Mouse (Mus musculus): ENCODE results near the gene Stxbp6. TPM values are rescaled to one million over a fixed set of nuclear protein-coding genes. Genes with fewer than 3 reads are reported as not detected.

The Stxbp6 gene
- polyA plus RNA-seq, 1 experiment: not detected

GRCm38 (mm10) chr12:44886826-44887225, 187.7 kb downstream of the Stxbp6 start:
- H3K9me3 ChIP-seq (ENCODE audit: control insufficient read depth, low read length): no peaks in the 10 kb centered on the region
- H3K27me3 ChIP-seq (ENCODE audit: control insufficient read depth): no peaks in the 10 kb centered on the region
- no peak for TF ChIP-seq TAL1 (IDR thresholded peaks at IDR 0.05; ENCODE audit: low read length)
- TF ChIP-seq GATA1 (IDR thresholded peaks at IDR 0.05; ENCODE audit: low read length): no peak
- H3K4me1 ChIP-seq (ENCODE audit: control insufficient read depth): no peaks in the 10 kb centered on the region
- no peaks in the 10 kb centered on the region for H3K36me3 ChIP-seq (ENCODE audit: control insufficient read depth)
- H3K4me3 ChIP-seq (replicated peaks): no peak overlapping the region

GRCm38 (mm10) chr12:44872697-44873096, 201.8 kb downstream of the Stxbp6 start:
- Histone ChIP-seq H3K4me3 (replicated peaks) (no peak overlapping the region), H3K9me3 (ENCODE audit: control insufficient read depth, low read length) (no peaks in the 10 kb centered on the region), H3K36me3 (ENCODE audit: control insufficient read depth) (no peaks in the 10 kb centered on the region), H3K4me1 (ENCODE audit: control insufficient read depth) (no peaks in the 10 kb centered on the region), H3K27me3 (ENCODE audit: control insufficient read depth) (no peaks in the 10 kb centered on the region)
- no peak for TF ChIP-seq GATA1 (IDR thresholded peaks at IDR 0.05; ENCODE audit: low read length)
- no peak for TF ChIP-seq TAL1 (IDR thresholded peaks at IDR 0.05; ENCODE audit: low read length)

- TF ChIP-seq GATA1 (IDR thresholded peaks at IDR 0.05; ENCODE audit: low read length): no peak
- TF ChIP-seq TAL1 (IDR thresholded peaks at IDR 0.05; ENCODE audit: low read length): no peak
These were observed 209.1 kb downstream of the Stxbp6 start for GRCm38 (mm10) chr12:44865442-44865841.

GRCm38 (mm10) chr12:44859454-44859853, 215.1 kb downstream of the Stxbp6 start:
- Histone ChIP-seq H3K4me3 (replicated peaks) (no peak overlapping the region), H3K4me1 (ENCODE audit: control insufficient read depth) (no peaks in the 10 kb centered on the region), H3K27me3 (ENCODE audit: control insufficient read depth) (no peaks in the 10 kb centered on the region), H3K36me3 (ENCODE audit: control insufficient read depth) (no peaks in the 10 kb centered on the region), H3K9me3 (ENCODE audit: control insufficient read depth, low read length) (peaks cover 2% of the 10 kb centered on the region; the same call in 1 of the 2 replicates)
- TF ChIP-seq GATA1 (IDR thresholded peaks at IDR 0.05; ENCODE audit: low read length) (no peak), TAL1 (IDR thresholded peaks at IDR 0.05; ENCODE audit: low read length) (no peak)

More at GRCm38 (mm10) chr12:44865442-44865841, 209.1 kb downstream of the Stxbp6 start:
- Histone ChIP-seq H3K9me3 (ENCODE audit: control insufficient read depth, low read length) (peaks cover 5% of the 10 kb centered on the region; the same call in 1 of the 2 replicates), H3K36me3 (ENCODE audit: control insufficient read depth) (no peaks in the 10 kb centered on the region), H3K4me1 (ENCODE audit: control insufficient read depth) (no peaks in the 10 kb centered on the region), H3K4me3 (replicated peaks) (no peak overlapping the region), H3K27me3 (ENCODE audit: control insufficient read depth) (no peaks in the 10 kb centered on the region)

- no peak overlapping the region for H3K4me3 ChIP-seq (replicated peaks)
- TF ChIP-seq GATA1 (IDR thresholded peaks at IDR 0.05; ENCODE audit: low read length) (no peak), TAL1 (IDR thresholded peaks at IDR 0.05; ENCODE audit: low read length) (no peak)
- no peaks in the 10 kb centered on the region for H3K27me3 ChIP-seq (ENCODE audit: control insufficient read depth)
- no peaks in the 10 kb centered on the region for H3K36me3 ChIP-seq (ENCODE audit: control insufficient read depth)
- H3K9me3 ChIP-seq (ENCODE audit: control insufficient read depth, low read length): no peaks in the 10 kb centered on the region; the same call in 1 of the 2 replicates
- no peaks in the 10 kb centered on the region for H3K4me1 ChIP-seq (ENCODE audit: control insufficient read depth)
These were observed 216.2 kb downstream of the Stxbp6 start for GRCm38 (mm10) chr12:44858110-44858885.

GRCm38 (mm10) chr12:44852024-44852423, 222.5 kb downstream of the Stxbp6 start:
- TF ChIP-seq TAL1 (IDR thresholded peaks at IDR 0.05; ENCODE audit: low read length) (no peak), GATA1 (IDR thresholded peaks at IDR 0.05; ENCODE audit: low read length) (no peak)
- no peaks in the 10 kb centered on the region for H3K36me3 ChIP-seq (ENCODE audit: control insufficient read depth)
- no peaks in the 10 kb centered on the region for H3K9me3 ChIP-seq (ENCODE audit: control insufficient read depth, low read length)
- no peaks in the 10 kb centered on the region for H3K27me3 ChIP-seq (ENCODE audit: control insufficient read depth)
- H3K4me1 ChIP-seq (ENCODE audit: control insufficient read depth): no peaks in the 10 kb centered on the region
- H3K4me3 ChIP-seq (replicated peaks): no peak overlapping the region

- H3K4me3 ChIP-seq (replicated peaks): no peak overlapping the region
- no peaks in the 10 kb centered on the region for H3K9me3 ChIP-seq (ENCODE audit: control insufficient read depth, low read length)
- no peak for TF ChIP-seq GATA1 (IDR thresholded peaks at IDR 0.05; ENCODE audit: low read length)
- no peak for TF ChIP-seq TAL1 (IDR thresholded peaks at IDR 0.05; ENCODE audit: low read length)
These were observed 224.0 kb downstream of the Stxbp6 start for GRCm38 (mm10) chr12:44850516-44850915.

GRCm38 (mm10) chr12:44848483-44849221, 225.9 kb downstream of the Stxbp6 start:
- no peaks in the 10 kb centered on the region for H3K36me3 ChIP-seq (ENCODE audit: control insufficient read depth)
- no peaks in the 10 kb centered on the region for H3K27me3 ChIP-seq (ENCODE audit: control insufficient read depth)
- no peak for TF ChIP-seq TAL1 (IDR thresholded peaks at IDR 0.05; ENCODE audit: low read length)
- TF ChIP-seq GATA1 (IDR thresholded peaks at IDR 0.05; ENCODE audit: low read length): no peak
- no peak overlapping the region for H3K4me3 ChIP-seq (replicated peaks)
- H3K9me3 ChIP-seq (ENCODE audit: control insufficient read depth, low read length): no peaks in the 10 kb centered on the region
- H3K4me1 ChIP-seq (ENCODE audit: control insufficient read depth): no peaks in the 10 kb centered on the region

More at GRCm38 (mm10) chr12:44850516-44850915, 224.0 kb downstream of the Stxbp6 start:
- Histone ChIP-seq H3K27me3 (ENCODE audit: control insufficient read depth) (no peaks in the 10 kb centered on the region), H3K36me3 (ENCODE audit: control insufficient read depth) (no peaks in the 10 kb centered on the region), H3K4me1 (ENCODE audit: control insufficient read depth) (no peaks in the 10 kb centered on the region)

GRCm38 (mm10) chr12:44840585-44840984, 233.9 kb downstream of the Stxbp6 start:
- no peak for TF ChIP-seq GATA1 (IDR thresholded peaks at IDR 0.05; ENCODE audit: low read length)
- no peaks in the 10 kb centered on the region for H3K36me3 ChIP-seq (ENCODE audit: control insufficient read depth)
- no peaks in the 10 kb centered on the region for H3K4me1 ChIP-seq (ENCODE audit: control insufficient read depth)
- H3K4me3 ChIP-seq (replicated peaks): no peak overlapping the region
- no peaks in the 10 kb centered on the region for H3K27me3 ChIP-seq (ENCODE audit: control insufficient read depth)
- no peaks in the 10 kb centered on the region for H3K9me3 ChIP-seq (ENCODE audit: control insufficient read depth, low read length)

Measured in erythroblast, embryonic 14.5 days (primary cell).